Mouse (Mus musculus) liver, embryonic 16.5 days (tissue): ENCODE data around the gene Usmg5. TPM values are rescaled to one million over a fixed set of nuclear protein-coding genes. Genes with fewer than 3 reads are reported as not detected.

Source experiments
- ATAC-seq: fragments of 200-750 bp; cut with Nextera tagmentation; 2 replicates; pipeline ENCODE4 v1.8.0; 2017; ENCODE audit warnings: low read depth, mild to moderate bottlenecking, moderate number of reproducible peaks, moderate library complexity
- H3K27ac ChIP-seq: fragments of 300-500 bp; sonication (generic); 2 replicates; pipeline ENCODE4 v1.5.1; 2014; ENCODE audit warnings: mild to moderate bottlenecking, low read length
- H3K27me3 ChIP-seq: fragments of 300-500 bp; sonication (generic); 2 replicates; pipeline ENCODE4 v1.6.1; 2014; ENCODE audit warnings: low read depth, low read length, mixed read lengths; ENCODE audit not compliant: control insufficient read depth, insufficient read depth
- H3K36me3 ChIP-seq: fragments of 300-500 bp; sonication (generic); 2 replicates; pipeline ENCODE4 v1.6.1; 2014; ENCODE audit warnings: mild to moderate bottlenecking; ENCODE audit not compliant: control insufficient read depth, insufficient read depth
- H3K4me1 ChIP-seq: fragments of 300-500 bp; sonication (generic); 2 replicates; pipeline ENCODE4 v1.6.1; 2014; ENCODE audit warnings: low read depth, low read length, mixed read lengths; ENCODE audit not compliant: control insufficient read depth
- H3K4me2 ChIP-seq: fragments of 300-500 bp; sonication (generic); 2 replicates; pipeline ENCODE4 v1.6.1; 2014; ENCODE audit warnings: low read depth, low read length, mixed read lengths
- H3K4me3 ChIP-seq: fragments of 300-500 bp; sonication (generic); 2 replicates; pipeline ENCODE4 v1.5.1; 2014; ENCODE audit warnings: low read depth, mild to moderate bottlenecking, low read length
- H3K9ac ChIP-seq: fragments of 300-500 bp; sonication (generic); 2 replicates; pipeline ENCODE4 v1.6.1; 2014; ENCODE audit warnings: low read depth, low read length
- H3K9me3 ChIP-seq: fragments of 300-500 bp; sonication (generic); replicated peaks from 2 replicates; pipeline ENCODE4 v1.6.1; 2016; ENCODE audit warnings: low read length; ENCODE audit not compliant: control insufficient read depth
- WGBS: fragments of 180-500 bp; shearing (Covaris S2); extraction: QIAGEN DNeasy Blood & Tissue Kit; methylation state at CpG from one replicate; pipeline ENCODE4 v1.1.7; 2014; ENCODE audit not compliant: insufficient replicate concordance; 5-methylcytosine and 5-hydroxymethylcytosine counted together
- polyA plus RNA-seq: library from polyadenylated mRNA; unstranded; fragments of >200 nt; fragmentation: Nextera tagmentation; extraction: Ambion mirVana; gene quantifications from 2 replicates; pipeline ENCODE4 v1.2.1, GENCODE M21; 2015

Usmg5 gene
- polyA plus RNA-seq, 1 experiment from 2014 or later, result 680 TPM

- no peak for ATAC-seq
- Histone ChIP-seq H3K27me3 (no peaks in the 10 kb centered on the region), H3K36me3 (no peaks in the 10 kb centered on the region), H3K4me2 (peak overlapping the region; percentile 98; the same call in 1 of the 2 replicates), H3K4me1 (peaks cover 15% of the 10 kb centered on the region), H3K9me3 (no peaks in the 10 kb centered on the region), H3K27ac (no peak overlapping the region), H3K9ac (no peak overlapping the region), H3K4me3 (no peak overlapping the region)
- 66% methylated on average over 4 of the region's 4 CpGs for WGBS
These were observed 41.4 kb downstream of the Usmg5 start for GRCm38 (mm10) chr19:47049061-47049460.

- no peaks in the 10 kb centered on the region for H3K36me3 ChIP-seq
- no peak overlapping the region for H3K4me3 ChIP-seq
- H3K27me3 ChIP-seq, result no peaks in the 10 kb centered on the region
- 78% methylated on average over 13 of the region's 13 CpGs for WGBS
- no peak overlapping the region for H3K4me2 ChIP-seq
- H3K9ac ChIP-seq, result no peak overlapping the region
- H3K4me1 ChIP-seq, result peaks cover 15% of the 10 kb centered on the region
- ATAC-seq, result no peak
- H3K27ac ChIP-seq, result no peak overlapping the region
- H3K9me3 ChIP-seq, result no peaks in the 10 kb centered on the region
These were observed 43.1 kb downstream of the Usmg5 start for GRCm38 (mm10) chr19:47047236-47047833.

GRCm38 (mm10) chr19:47046343-47046742 is 44.1 kb downstream of the Usmg5 start:
- H3K4me1 ChIP-seq, result peaks cover 15% of the 10 kb centered on the region
- no peak for ATAC-seq

GRCm38 (mm10) chr19:47043608-47044007 is 46.8 kb downstream of the Usmg5 start:
- Histone ChIP-seq H3K27me3 (no peaks in the 10 kb centered on the region), H3K9me3 (no peaks in the 10 kb centered on the region), H3K27ac (no peak overlapping the region), H3K9ac (no peak overlapping the region), H3K4me1 (no peaks in the 10 kb centered on the region), H3K4me3 (no peak overlapping the region), H3K4me2 (no peak overlapping the region), H3K36me3 (peaks cover 2% of the 10 kb centered on the region)
- WGBS, result 64% methylated on average over 3 of the region's 3 CpGs
- no peak for ATAC-seq

More at GRCm38 (mm10) chr19:47046343-47046742, 44.1 kb downstream of the Usmg5 start:
- H3K9me3 ChIP-seq, result no peaks in the 10 kb centered on the region
- no peak overlapping the region for H3K4me3 ChIP-seq
- H3K36me3 ChIP-seq, result no peaks in the 10 kb centered on the region
- 59% methylated on average over 1 of the region's 1 CpGs for WGBS
- H3K27me3 ChIP-seq, result no peaks in the 10 kb centered on the region
- no peak overlapping the region for H3K9ac ChIP-seq
- H3K4me2 ChIP-seq, result no peak overlapping the region
- H3K27ac ChIP-seq, result no peak overlapping the region

- WGBS, result 72% methylated on average over 3 of the region's 3 CpGs
- H3K9ac ChIP-seq, result no peak overlapping the region
- H3K27me3 ChIP-seq, result no peaks in the 10 kb centered on the region
- no peaks in the 10 kb centered on the region for H3K9me3 ChIP-seq
- no peak overlapping the region for H3K4me2 ChIP-seq
- ATAC-seq, result no peak
- H3K36me3 ChIP-seq, result peaks cover 2% of the 10 kb centered on the region
- H3K27ac ChIP-seq, result no peak overlapping the region
- H3K4me3 ChIP-seq, result no peak overlapping the region
- no peaks in the 10 kb centered on the region for H3K4me1 ChIP-seq
These were observed 49.5 kb downstream of the Usmg5 start for GRCm38 (mm10) chr19:47040720-47041473.

GRCm38 (mm10) chr19:47036596-47036995 is 53.9 kb downstream of the Usmg5 start:
- no peak for ATAC-seq
- Histone ChIP-seq H3K36me3 (peaks cover 6% of the 10 kb centered on the region), H3K4me2 (no peak overlapping the region), H3K9ac (no peak overlapping the region), H3K9me3 (no peaks in the 10 kb centered on the region), H3K4me3 (no peak overlapping the region), H3K27ac (no peak overlapping the region), H3K27me3 (no peaks in the 10 kb centered on the region), H3K4me1 (no peaks in the 10 kb centered on the region)
- WGBS, result 70% methylated on average over 3 of the region's 3 CpGs

GRCm38 (mm10) chr19:47034916-47035315 is 55.5 kb downstream of the Usmg5 start:
- Histone ChIP-seq H3K4me2 (no peak overlapping the region), H3K27me3 (no peaks in the 10 kb centered on the region), H3K9me3 (no peaks in the 10 kb centered on the region), H3K27ac (no peak overlapping the region), H3K4me3 (no peak overlapping the region), H3K4me1 (no peaks in the 10 kb centered on the region), H3K9ac (no peak overlapping the region), H3K36me3 (peaks cover 6% of the 10 kb centered on the region)
- WGBS, result 66% methylated on average over 4 of the region's 4 CpGs
- ATAC-seq, result no peak

Other genes starting within 250 kb of the Usmg5 start
- 0.06 and 0.09 TPM in 2 replicates for gene Ina, start 75.9 kb downstream of the Usmg5 start, polyA plus RNA-seq
- 47.4 and 48.4 TPM in 2 replicates for gene Nt5c2, start 75.5 kb downstream of the Usmg5 start, polyA plus RNA-seq
- 5.7 and 5.9 TPM in 2 replicates for gene Pcgf6, start 39.7 kb downstream of the Usmg5 start, polyA plus RNA-seq
- 2.6 and 2.7 TPM in 2 replicates for gene Taf5, start 22.9 kb downstream of the Usmg5 start, polyA plus RNA-seq
- 3.3 and 3.4 TPM in 2 replicates for gene Pdcd11, start 121 bp upstream of the Usmg5 start, polyA plus RNA-seq
- gene Calhm2, start 47.6 kb upstream of the Usmg5 start, polyA plus RNA-seq, result 1.9 and 2.0 TPM in 2 replicates
- gene Calhm1, start 53.6 kb upstream of the Usmg5 start, polyA plus RNA-seq, result not detected in 2 replicates
- not detected in 2 replicates for gene Calhm3, start 67.1 kb upstream of the Usmg5 start, polyA plus RNA-seq
- gene Neurl1a, start 88.2 kb upstream of the Usmg5 start, polyA plus RNA-seq, result 0.64 and 0.92 TPM in 2 replicates